Mouse (Mus musculus): ENCODE data around the gene Rundc3a.
"Not testable (repeated sequence)": the region's sequence is repeated elsewhere in the genome, so short reads cannot be mapped to it uniquely, and the experiment has no call there.

Rundc3a gene

DNA sequence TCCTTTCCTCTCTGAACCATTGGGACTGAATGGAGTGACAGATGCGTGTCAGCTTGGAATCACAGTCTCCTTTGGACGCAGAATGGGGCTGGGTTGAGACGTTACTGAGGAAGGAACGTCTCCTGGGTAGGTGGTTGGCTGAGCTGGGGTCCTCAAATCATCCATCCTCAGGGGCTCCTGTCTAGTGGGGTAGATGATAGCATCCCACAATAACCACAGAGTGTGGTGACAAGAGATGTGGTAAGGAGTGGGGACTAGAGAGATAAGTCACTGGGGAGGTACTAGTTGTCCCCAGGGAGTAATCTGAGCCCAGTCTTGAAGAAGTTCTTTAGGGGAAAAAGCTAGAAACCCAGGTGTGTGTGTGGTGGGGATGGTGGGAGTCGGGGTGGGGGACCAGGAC, 24.9 kb upstream of the Rundc3a start:
- no peak for DNase-seq (ENCODE audit: low read depth)

DNA sequence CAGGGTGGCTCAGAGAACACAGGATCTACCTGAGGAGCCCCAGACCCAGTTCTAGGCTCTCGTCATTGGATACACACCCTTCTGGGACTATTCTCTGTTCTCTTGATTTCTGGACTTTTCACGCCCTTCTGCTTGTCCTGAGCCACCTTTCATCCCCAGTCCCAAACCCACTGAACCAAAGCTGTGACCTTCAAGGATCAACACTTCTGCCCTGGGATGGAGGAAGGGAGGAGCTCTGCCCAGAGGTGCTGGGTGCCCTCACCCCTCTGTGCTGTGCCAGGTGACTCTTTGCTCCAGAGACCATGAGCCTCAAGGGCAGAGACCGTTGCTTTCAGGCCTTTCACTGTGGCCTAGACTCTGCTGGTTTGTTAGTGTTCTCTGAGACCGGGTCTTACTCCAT, 23.9 kb upstream of the Rundc3a start:
- no peak for DNase-seq (ENCODE audit: low read depth)

DNA sequence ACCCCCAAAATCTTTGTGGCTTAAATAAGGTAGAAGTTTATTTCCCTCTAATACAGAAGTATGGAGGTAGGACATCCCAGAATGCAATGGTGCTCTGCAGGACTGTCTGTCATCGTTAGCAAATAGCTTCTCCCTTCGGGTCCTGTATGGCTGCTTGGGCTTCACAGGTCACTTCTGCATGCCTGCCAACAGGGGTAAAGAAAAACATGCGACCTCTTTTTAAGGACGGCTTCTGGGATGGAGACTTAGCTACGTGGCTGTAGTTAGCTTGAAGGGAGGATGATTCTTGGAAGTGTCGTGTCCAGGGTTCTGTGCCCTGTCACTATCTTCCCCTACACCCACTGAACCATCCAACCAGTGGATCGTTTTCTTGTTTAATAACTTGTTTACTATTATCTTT, 22.9 kb upstream of the Rundc3a start:
- no peak for DNase-seq (ENCODE audit: low read depth)

DNA sequence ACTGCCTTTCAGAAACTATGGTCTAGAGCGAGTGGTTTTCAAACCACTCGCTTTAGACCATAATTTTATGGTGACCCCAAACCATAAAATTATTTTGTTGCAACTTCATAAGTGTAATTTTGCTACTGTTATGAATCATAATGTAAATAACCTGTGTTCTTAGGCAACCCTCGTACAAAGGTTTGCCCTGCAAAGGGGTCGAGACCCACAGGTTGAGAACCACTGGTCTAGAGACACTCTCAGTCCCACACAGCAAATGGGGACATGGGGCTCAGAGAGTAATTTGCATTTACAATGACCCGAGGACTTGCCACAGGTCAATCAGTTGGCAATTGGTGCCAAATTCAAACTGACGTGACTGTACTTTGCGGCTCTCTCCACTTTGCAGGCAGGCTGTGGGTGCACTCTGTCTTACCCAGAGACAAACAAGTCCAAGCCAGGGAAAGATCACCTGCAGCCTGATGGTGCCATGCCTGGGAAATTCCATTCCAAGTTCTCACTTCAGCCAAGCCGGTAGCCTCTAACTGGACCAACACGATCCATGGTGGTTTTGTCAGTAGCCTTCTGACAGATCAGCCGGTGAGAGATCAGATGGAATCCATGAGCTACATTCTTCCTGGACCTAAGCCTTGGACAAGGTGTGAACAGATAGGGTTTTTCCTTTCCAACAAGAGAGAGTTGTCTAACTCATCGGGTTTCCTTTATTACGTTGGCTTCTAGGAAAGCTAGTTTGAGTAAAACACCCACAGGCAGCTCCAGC, 21.1 kb upstream of the Rundc3a start:
- no peak for DNase-seq (ENCODE audit: low read depth)

DNA sequence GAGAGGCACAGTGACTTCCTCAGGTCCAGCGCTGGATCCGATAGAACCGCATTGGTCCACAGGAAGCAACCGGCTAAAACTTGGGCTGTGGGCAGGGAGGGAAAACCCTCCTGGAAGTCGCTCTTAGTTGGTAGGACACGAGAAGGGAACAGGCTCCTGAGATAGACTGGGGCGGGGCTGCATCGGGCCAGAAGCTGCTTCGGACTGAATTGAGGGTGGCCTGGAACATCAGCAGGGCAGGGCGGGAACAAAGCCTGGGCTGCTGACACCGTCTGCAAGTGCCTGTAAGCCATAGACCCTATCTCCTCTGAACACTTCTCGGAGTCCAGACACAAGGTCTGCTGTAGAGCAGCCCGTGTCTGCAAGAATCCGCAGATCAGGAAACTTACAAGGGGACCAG, 20.3 kb upstream of the Rundc3a start:
- DNase-seq (ENCODE audit: low read depth): no peak

DNA sequence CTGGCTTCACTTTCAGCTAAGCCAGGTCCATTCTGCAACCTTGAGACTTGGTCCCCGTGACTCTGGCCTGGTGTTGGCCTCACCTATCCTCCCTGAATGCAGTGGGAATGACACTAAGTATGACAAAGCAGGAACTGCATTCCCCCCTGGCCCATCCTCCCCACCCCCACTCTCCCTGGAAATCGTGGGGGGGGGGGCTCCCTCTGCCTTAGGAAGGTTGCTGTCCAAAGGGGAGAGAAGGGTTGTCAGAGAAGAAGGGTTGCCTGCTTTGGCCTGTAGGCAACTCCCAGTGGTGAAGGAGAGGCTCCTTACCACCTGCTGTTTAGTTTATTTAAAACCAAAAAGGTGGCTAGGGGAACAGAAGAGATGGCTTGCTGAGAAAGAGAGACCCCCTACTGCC, 19.6 kb upstream of the Rundc3a start:
- DNase-seq (ENCODE audit: low read depth): no peak

DNA sequence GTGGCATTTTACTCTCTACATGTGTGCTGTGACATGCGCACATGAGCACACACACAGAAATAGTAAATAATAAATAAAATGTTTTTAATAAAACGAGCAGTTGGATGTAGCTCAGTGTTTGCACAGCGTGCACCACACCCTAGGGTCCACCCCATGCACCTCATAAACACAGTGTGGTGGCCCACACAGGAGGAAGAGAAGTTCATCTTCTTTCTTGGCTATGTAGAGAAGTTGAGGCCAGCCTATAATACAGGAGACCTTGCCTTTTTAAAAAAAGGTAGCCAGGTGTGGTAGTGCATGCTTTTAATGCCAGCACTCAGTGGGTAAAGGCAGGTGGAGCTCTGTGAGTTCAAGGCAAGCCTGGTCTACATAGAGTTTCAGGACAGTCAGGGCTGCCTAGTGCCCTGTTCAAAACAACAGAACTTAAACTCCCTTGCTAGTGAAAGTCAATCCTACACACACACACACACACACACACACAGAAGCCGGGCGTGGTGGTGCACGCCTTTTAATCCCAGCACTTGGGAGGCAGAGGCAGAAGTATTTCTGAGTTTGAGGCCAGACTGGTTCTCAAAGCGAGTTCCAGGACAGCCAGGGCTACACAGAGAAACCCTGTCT, 19.0 kb upstream of the Rundc3a start:
- DNase-seq (ENCODE audit: low read depth): no peak

DNA sequence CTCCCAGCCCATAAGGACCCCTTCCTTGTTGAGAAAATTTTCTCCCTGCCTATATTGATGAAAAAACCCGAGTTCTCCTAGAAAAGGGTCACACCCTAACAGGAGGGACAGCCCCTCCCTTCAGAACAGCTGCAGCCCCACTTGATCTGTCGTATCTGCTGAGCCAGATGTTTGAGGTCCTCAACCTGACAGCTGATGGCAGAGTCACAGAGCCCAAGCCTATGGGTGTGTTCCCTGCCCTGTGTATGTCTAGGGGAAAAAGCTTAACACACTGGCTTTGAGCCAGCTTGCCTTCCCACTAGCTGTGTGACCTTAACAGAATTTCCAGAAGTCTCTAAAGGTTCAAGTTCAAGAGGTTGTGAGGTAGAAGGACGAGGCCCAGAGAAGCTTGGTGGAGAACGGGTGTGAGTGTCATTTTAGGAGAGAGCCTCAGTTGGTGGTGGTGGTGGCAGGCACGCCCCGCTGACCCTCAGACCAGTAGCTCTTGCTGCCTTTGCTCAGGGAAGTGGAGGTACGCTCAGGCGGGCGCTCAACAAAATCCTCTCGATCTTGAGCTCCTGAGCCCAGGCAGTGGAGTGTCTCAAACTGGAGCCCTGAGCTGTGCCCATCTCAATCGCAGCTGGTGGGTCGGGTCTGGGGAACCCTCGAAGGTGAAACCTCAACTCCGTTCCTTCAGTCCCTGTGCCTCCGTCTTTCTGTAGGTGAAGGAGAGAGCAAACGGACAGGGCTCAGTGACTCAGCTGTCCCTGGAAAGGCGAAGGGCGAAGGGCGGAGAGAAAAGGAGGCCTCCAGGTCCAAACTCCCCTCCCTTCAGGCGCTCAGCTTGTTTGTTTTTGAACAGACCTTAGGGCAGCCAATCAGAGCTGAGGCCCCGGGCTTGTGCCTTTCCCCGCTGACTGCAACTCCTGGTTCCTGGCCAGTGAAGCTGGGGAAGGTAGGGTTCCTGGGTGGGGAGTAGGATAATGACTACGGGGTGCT, 17.7 kb upstream of the Rundc3a start:
- DNase-seq (ENCODE audit: low read depth): peak; percentile 5

DNA sequence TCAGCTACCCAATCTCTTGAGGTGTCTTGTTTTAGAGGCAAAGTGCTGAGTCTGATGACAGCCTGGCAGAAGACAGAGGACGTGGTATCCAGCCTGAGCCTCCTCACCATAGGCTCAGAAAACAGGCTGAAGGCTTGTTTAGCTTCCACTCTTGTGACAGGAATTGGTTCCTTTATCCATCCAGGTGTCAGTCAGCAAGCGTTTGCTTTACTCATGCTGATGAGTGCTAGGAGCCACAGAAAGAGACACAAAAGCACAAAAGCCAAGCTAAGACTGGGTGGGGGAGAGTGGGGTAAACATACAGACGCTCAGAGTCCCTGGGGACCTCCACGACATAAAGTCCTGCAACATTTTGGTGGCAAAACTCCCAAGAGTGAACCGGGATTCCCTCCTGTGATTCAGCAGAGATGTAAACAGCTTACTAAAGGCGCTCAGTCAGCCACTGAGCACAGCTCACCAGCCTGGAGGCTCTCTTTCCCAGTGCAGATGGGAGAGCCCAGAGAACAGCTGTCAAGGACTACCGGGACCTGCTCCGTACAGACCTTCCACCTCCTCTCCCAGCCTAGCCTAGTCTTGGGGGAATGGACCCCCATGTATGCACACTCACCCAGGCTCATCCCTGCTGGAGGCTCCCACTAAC, 16.9 kb upstream of the Rundc3a start:
- DNase-seq (ENCODE audit: low read depth): no peak

DNA sequence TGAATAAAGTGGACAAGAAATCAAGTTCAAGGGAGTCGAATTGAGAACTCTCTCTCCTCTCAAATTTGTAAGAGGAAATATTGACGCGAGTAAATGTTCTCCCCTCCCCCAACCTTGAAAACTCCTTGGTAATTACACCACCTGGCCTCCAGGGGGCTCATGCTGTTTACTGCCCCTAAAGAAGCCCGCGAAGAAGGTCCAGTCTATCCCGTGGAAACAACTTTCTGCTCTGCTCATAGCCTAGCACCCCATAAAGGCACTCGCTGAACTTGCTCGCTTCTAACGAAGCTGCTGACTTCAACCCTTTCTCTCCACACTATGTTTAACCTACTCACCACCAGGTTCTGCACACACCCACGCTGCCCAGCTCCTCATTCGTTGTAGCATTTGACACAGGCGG, 16.0 kb upstream of the Rundc3a start:
- no peak for DNase-seq (ENCODE audit: low read depth)

DNA sequence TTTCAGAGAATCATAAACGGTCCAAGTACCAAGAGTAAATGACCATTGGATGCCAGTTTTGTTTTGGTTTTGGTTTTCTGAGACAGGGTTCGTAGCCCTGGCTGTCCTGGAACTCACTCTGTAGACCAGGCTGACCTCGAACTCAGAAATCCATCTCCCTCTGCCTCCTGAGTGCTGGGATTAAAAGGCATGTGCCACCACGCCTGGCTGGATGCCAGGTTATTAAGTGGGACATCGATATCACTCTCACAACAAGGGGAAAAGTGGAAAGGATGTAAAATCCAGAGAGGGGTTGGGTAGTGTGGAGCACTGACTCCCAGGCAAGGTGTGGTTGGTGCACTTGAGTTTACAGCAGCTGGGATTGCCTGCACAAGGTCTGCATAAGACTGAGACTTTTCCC, 13.1 kb upstream of the Rundc3a start:
- no peak for DNase-seq (ENCODE audit: low read depth)

DNA sequence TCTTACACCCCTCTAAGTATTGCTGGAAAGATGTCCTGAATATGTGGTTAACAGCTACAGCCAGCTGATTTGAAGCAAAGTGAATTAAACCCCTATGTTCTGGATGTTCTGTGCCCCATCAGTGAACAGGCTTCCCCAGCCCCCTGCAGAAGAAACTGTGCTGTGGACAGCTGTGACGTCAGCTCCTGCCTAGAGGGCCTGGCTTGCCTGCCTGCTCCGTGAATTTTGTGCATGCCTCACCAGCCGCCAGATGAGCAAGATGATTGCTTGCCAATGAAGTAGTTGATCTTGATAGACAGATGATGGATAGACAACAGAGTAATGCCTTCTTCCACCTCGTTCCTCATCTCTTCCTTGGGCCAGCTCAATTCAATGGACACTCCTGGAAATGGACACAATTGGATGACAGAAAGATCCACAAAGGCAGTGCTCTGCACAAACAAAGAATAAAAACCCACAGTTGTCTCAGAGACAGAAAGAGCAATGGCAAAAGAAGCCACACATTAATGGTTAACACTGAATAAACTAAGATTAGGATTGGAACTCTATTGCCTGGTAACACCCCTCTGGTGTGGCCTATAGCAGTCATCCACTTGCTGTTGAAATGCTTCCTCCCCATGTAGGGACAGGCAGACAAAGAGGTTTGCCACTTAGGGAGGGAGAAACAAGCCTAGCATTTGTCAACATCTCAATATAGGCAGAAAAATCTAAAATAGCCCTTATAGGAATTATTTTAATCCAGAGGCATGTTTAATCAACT, 11.7 kb upstream of the Rundc3a start:
- DNase-seq (ENCODE audit: low read depth): no peak

DNA sequence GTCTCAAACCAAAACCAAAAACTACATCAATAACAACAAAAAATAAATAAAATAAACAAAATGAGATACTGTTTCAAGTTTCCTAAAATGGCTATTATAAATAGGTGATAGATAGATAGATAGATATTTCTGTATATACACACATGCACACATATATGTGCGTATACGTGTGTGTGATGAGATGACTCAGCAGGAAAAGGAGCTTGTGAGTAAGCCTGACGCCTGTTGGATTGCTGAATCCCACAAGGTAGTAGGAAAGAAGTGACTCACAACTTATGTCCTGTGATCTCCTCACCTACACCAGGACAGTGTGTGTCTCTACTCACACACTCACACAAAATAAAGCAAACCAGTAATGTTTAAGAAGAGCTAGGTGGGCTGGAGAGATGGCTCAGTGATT, 10.4 kb upstream of the Rundc3a start:
- no peak for DNase-seq (ENCODE audit: low read depth)

DNA sequence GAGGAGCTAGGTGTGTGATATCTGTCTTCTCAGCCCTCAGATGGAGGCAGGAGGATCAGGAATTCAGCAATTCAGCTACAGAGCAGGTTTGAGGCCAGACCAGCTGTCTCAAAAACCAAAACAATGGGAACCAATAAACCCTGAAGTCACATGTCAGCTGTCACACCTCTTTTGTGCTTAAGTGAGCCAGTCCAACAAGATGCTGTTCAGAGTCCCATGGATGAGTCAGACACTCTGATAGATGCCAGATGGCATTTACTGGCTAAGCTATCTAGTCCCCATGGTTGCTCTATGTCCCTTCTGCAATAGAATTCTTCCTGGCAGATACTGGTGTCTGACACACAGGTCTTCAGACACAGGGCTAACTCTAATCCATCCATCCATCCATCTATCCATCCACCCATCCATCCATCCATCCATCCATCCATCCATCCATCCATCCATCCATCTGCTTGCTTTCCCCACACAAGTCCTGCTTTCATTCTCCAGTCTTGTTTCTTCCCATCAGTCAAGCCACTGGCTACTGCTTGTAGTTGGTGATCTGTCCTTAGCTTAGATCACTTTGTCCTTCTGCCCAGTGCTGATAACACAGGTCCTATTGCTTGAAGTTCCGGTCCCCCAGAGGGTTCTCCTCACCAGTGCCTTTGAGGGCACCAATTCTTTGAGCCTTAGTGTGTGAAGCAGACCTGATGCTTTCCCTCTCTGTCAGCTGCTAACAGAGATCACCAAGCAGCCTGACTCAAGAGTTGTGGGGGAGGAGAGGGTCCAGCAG, 9.7 kb upstream of the Rundc3a start:
- no peak for DNase-seq (ENCODE audit: low read depth)

DNA sequence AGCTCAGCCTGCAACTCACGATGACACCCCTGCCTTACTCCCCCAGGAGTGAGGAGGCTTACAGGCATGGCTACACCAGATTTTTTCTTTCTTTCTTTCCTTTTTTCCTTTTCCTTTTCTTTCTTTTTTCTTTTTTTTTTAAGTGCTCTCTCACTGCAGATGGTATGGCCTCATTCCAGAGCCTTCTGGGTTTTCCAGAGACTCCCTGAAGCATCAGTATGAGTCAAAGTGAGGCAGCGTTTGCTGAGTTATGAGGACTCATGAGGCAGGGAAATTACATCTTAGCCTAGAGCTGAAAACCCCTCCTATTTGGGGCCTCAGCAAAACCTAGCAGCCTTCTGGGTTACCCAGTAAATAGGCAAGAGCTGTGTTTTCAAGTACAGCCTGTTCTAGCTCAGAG, 8.8 kb upstream of the Rundc3a start:
- no peak for DNase-seq (ENCODE audit: low read depth)

DNA sequence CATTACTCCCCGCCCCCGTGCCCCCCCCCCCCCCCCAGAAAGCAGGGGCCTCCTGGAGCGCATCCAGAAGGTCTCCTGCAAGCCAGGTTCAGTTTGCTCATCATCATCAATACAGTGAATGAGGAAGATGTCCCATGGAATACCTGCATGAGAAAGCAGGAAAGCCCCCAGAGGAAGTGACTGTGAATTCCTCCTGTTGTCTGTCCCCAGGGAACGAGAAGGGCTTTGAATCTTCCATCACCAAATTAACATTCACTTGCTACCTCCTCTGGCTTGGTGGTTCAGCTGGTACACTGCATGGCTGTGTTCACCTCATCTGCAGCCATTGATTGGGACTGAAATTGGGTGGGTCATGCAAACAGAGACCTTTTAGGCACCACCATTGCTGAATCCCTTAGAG, 8.1 kb upstream of the Rundc3a start:
- DNase-seq (ENCODE audit: low read depth): no peak

DNA sequence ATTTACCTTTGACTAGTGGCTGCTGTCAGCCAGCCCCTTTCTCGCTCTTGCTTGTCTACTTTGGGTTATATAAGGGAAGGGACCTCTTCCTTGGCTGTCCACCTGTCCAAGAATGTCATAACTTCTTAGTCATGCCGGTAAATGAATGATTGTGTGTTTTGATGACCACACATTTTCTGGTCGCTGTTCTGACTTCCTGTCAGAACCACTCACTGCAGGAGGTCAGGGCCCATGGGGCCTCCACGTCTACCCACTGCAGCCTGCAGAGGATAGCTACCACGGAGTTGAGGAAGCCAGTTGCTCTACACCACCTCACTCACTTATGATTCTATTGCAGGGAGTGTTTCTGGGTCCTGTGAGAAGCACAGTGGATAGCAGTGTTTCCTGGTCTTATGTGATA, 7.1 kb upstream of the Rundc3a start:
- DNase-seq (ENCODE audit: low read depth): no peak

DNA sequence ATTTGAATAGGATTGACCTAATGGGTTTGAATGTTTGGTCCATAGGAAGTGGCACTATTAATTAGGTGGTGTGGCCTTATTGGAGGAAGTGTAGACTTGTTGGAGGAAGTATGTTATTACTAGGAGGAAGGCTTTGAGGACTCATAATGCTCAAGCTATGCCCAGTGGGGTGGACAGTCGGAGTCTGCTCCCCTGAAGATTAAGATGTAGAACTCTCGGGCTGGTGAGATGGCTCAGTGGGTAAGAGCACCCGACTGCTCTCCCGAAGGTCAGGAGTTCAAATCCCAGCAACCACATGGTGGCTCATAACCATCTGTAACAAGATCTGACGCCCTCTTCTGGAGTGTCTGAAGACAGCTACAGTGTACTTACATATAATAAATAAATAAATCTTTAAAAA, 3.8 kb upstream of the Rundc3a start:
- not testable (repeated sequence) for DNase-seq (ENCODE audit: low read depth)

DNA sequence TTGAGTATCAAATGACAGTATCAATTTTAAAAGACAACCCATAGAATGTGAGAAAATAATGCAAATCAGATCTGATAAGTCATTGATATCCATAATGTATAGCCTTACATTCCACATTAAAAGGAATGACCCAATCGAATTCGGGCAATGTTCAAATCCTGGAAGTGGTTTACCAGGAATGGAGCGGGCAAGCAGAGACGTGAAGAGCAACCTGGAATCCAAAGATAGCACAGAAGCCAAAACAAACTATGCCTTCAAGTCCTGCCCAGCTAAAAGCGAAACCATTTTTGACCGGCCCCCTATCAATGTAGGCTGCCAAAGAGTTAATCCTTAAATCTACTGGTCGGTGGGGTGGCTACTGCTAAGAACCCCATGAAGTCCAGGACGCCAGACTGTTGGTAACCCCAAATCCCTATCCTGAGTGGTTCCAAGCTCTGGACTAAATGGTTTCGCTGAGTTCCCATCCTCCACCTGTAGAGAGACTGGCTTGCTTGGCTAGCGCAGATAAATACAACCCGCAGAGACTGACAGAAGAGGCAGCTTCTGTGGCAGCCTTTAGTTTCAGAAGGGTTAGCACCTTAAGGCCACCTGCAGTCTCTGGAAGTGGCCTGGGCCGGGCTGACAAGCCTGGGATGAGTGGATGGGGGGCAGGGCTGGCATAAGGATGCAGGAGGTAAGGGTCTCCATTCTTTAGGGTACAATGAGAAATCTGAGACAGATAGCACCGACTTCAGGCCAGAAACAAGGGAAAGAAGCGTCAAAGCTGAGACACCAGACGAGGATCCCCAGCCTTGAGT, 564 bp upstream of the Rundc3a start:
- DNase-seq (ENCODE audit: low read depth): no peak
